Mouse (Mus musculus): ENCODE results near the gene Anxa9.

DNA sequence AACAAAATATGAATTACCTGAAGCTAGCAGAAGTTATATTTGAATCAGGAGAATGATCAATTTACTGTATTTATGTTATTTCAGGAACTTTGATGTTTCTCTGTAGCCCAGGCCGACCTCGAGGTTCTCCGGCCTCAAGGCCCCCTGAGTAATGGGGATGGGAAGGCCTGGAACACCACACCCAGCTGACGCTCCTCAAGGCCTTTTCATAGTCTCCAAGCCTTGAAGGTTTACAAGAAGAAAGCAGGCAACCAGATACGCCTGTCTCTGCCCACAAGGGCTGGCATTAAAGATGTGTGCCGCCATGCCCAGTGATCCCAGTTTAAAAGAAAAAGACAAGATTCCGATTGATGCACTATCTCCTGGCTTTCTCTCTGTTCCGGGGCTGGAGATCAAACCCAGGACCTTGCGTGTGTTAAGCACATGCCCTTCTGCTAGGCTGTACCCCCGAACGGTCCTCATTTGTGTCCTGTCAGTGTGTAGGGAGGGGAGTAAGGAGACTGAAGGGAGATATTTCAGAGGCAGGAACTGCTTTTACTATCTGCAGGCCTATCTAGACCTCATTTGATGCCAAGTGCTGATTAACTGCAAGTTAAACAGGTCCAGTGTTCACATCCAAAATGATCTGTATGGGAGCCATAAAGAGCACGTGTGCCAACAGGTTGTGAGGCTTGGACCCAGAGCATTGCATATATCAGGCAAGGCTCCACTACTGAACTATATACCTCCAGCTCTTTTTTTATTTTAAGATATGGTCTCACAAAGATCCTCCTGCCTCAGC, 22.3 kb downstream of the Anxa9 start:
- no peak for TF ChIP-seq CTCF (IDR thresholded peaks at IDR 0.05; ENCODE audit: low read depth)
- no peak for TF ChIP-seq EP300 (IDR thresholded peaks at IDR 0.05; ENCODE audit: low read depth)

Data from heart, postnatal 0 days (tissue).